Mouse (Mus musculus): ENCODE data around the gene Ap1g2.

GRCm38 (mm10) chr14:55113975-55114645, 7.7 kb upstream of the Ap1g2 start:
- TF ChIP-seq CTCF (IDR thresholded peaks at IDR 0.05; ENCODE audit: extremely low read depth, insufficient read depth, low read length) (peak; percentile 24; the same call in 1 of the 2 replicates), POLR2A (IDR thresholded peaks at IDR 0.05; ENCODE audit: extremely low read depth, insufficient read depth, low read length) (no peak)
